ENCODE assay signal across 7 mouse cellular contexts in genomic region chrX:52744201-52745051, GRCm38 (mm10). TPM values are rescaled to one million over a fixed set of nuclear protein-coding genes. Genes with fewer than 3 reads are reported as not detected.
DNase-seq lines count a peak whose midpoint lies in the region; ATAC-seq and TF ChIP-seq lines count a peak whose summit lies in the region.

No protein-coding gene starts in this region.

- no peaks in the 10 kb centered on the region for H3K9me3 ChIP-seq in limb, embryonic 10.5 days (replicated peaks)
- 0 out of 2 replicates have a peak, but pooled peaks cover 4% of the 10 kb centered on the region for H3K9me3 ChIP-seq in midbrain, embryonic 10.5 days (replicated peaks)
- no peaks in the 10 kb centered on the region for H3K9me3 ChIP-seq in stomach, postnatal 0 days (ENCODE audit: control insufficient read depth, low read length)

- no peaks in the 10 kb centered on the region for H3K36me3 ChIP-seq in limb, embryonic 10.5 days
- H3K36me3 ChIP-seq in midbrain, embryonic 10.5 days = peaks cover 12% of the 10 kb centered on the region
- no peaks in the 10 kb centered on the region for H3K36me3 ChIP-seq in stomach, postnatal 0 days (ENCODE audit: control insufficient read depth, insufficient read depth, low read length)

- peak; percentile 9 for DNase-seq in Muller cell, postnatal 12 days (ENCODE audit: inconsistent ontology term)
- peak; percentile 63 for DNase-seq in embryo, embryonic 10.5 days (ENCODE audit: low spot score)
- peak; percentile 45 for DNase-seq in limb, embryonic 10.5 days (ENCODE audit: low spot score)
- peak; percentile 51 for DNase-seq in midbrain, embryonic 10.5 days (ENCODE audit: low spot score)
- DNase-seq in stomach, postnatal 0 days (ENCODE audit: low spot score) = peak; percentile 13
- no peak for DNase-seq in frontal cortex, adult 2 months (ENCODE audit: extremely low spot score in 1 of 2, low spot score in 1 of 2)

- ATAC-seq in hematopoietic stem cell, adult 5-6 weeks (replicated peaks in 1 of 2; ENCODE audit: insufficient read depth in 1 of 2, low FRiP score in 2 of 2, low TSS enrichment in 1 of 2, low read depth in 1 of 2, poor library complexity in 2 of 2, severe bottlenecking in 2 of 2) = peak; percentile 33 to 51
- ATAC-seq in stomach, postnatal 0 days (ENCODE audit: low FRiP score, low TSS enrichment) = peak; percentile 24; the same call in 1 of the 2 replicates

- TF ChIP-seq CTCF in stomach, postnatal 0 days (IDR thresholded peaks at IDR 0.05; ENCODE audit: low read depth) = no peak

- H3K4me3 ChIP-seq in limb, embryonic 10.5 days = peak overlapping the region; percentile 60
- H3K4me3 ChIP-seq in midbrain, embryonic 10.5 days = peak overlapping the region; percentile 67
- peak overlapping the region; percentile 38 for H3K4me3 ChIP-seq in stomach, postnatal 0 days (ENCODE audit: low read depth, low read length)

- peak overlapping the region; percentile 58 for H3K4me2 ChIP-seq in stomach, postnatal 0 days (replicated peaks; ENCODE audit: low read depth)

- WGBS in limb, embryonic 10.5 days = 9% methylated on average over 50 of the region's 50 CpGs
- 14% methylated on average over 45 of the region's 50 CpGs for WGBS in midbrain, embryonic 10.5 days
- WGBS in stomach, postnatal 0 days = 19% methylated on average over 35 of the region's 50 CpGs

- peaks cover 12% of the 10 kb centered on the region for H3K4me1 ChIP-seq in limb, embryonic 10.5 days
- peaks cover 45% of the 10 kb centered on the region for H3K4me1 ChIP-seq in midbrain, embryonic 10.5 days
- no peaks in the 10 kb centered on the region for H3K4me1 ChIP-seq in stomach, postnatal 0 days (replicated peaks; ENCODE audit: control insufficient read depth, insufficient read depth)

- peak overlapping the region; percentile 82 for H3K27ac ChIP-seq in limb, embryonic 10.5 days
- H3K27ac ChIP-seq in midbrain, embryonic 10.5 days (replicated peaks) = peak overlapping the region; percentile 92
- H3K27ac ChIP-seq in stomach, postnatal 0 days (replicated peaks) = no peak overlapping the region

- peaks cover 28% of the 10 kb centered on the region for H3K27me3 ChIP-seq in limb, embryonic 10.5 days (ENCODE audit: low read depth, poor library complexity, severe bottlenecking)
- no peaks in the 10 kb centered on the region for H3K27me3 ChIP-seq in midbrain, embryonic 10.5 days (ENCODE audit: low read depth, poor library complexity, severe bottlenecking)
- H3K27me3 ChIP-seq in stomach, postnatal 0 days (ENCODE audit: control insufficient read depth, insufficient read depth, low read length) = no peaks in the 10 kb centered on the region

- H3K9ac ChIP-seq in stomach, postnatal 0 days (ENCODE audit: low read length) = no peak overlapping the region

- TF ChIP-seq EP300 in stomach, postnatal 0 days (optimal IDR thresholded peaks at IDR 0.05) = no peak

RNA-seq across cellular contexts. Expression of gene Ccdc160, which starts 46.6 kb away (rescaled TPM):
- total RNA-seq in hematopoietic stem cell, adult 5-6 weeks (2017) = 0.25 and 1.3 TPM in 2 replicates
- polyA plus RNA-seq in limb, embryonic 10.5 days (2016; fragmentation: Nextera tagmentation; extraction: Ambion mirVana) = 1.9 and 2.5 TPM in 2 replicates
- polyA plus RNA-seq in midbrain, embryonic 10.5 days (2016; fragmentation: Nextera tagmentation; extraction: Ambion mirVana) = 8.5 and 12.4 TPM in 2 replicates
- 0.25 and 0.27 TPM in 2 replicates for polyA plus RNA-seq in stomach, postnatal 0 days (2015; fragmentation: Nextera tagmentation; extraction: Ambion mirVana)
- 2.7 and 2.9 TPM in 2 replicates for polyA plus RNA-seq in frontal cortex, adult 2 months (2012; rRNA removed)

Comparison
In these comparisons a context has a peak if more than half of its experiments do, and no peak if none do; other contexts are left out.
1. DNase-seq: peak in Muller cell, postnatal 12 days (single experiment), embryo, embryonic 10.5 days (single experiment), limb, embryonic 10.5 days (single experiment), midbrain, embryonic 10.5 days (single experiment) and stomach, postnatal 0 days (single experiment); none in frontal cortex, adult 2 months (0 of 2).
2. Peak in every context shown above with its lines, with median percentiles within 50 percentile points of each other: H3K4me3 ChIP-seq.